Mouse (Mus musculus) ES-CJ7 (cell line): Measurements from ENCODE around the gene Uck2.
A peak's percentile ranks its signal among the peaks of the same experiment; 100 is the strongest.

Experiments
- DNase-seq: peaks from one replicate; pipeline ENCODE4 v3.0.0; 2011; ENCODE audit warnings: low read depth, low spot score

Gene Uck2

DNA sequence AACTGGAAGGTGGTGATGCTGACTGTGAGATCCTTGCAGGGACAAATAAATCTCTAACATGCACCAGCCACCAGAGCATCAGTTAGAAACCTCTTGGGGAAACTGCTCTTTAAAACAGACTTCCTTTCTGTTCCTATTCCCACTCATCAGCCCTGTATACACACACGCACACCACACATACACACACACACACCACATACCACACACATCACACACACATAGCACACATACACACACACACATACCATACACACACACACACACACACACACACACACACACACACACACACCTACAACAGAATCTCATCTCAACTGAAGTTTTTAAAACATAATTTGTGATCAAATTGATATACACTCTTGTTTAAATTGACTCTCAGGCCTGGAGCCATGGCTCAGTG lies 72.4 kb downstream of the Uck2 start:
- DNase-seq, result no peak

DNA sequence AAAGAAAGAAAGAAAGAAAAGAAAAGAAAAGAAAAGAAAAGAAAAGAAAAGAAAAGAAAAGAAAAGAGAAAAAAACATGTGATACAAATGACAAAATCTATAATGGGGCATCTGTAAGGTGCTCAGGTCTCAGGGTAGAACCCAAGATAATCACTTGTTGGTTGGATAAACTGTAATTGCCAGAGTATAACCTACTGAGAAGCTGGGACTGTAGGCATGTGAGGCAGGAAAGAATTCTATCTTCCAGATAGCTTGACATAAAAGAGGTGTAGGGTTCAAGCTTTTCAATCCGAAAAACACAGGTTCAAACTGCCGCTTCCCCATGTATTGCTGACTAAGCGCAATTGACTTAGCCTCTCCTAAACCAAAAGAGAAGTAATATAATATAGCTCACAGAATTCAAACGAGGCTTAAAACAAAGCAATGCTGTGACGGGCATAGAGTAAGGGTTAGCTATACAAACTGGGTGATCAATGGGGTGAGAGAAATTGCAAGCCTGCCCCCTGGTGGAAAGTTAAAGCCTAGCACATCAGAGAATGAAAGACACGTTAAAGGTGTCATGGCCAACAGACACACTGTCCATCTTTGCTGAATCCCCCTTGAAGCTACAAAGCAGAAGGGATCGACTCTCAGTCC lies 73.0 kb downstream of the Uck2 start:
- peak; percentile 68 for DNase-seq

DNA sequence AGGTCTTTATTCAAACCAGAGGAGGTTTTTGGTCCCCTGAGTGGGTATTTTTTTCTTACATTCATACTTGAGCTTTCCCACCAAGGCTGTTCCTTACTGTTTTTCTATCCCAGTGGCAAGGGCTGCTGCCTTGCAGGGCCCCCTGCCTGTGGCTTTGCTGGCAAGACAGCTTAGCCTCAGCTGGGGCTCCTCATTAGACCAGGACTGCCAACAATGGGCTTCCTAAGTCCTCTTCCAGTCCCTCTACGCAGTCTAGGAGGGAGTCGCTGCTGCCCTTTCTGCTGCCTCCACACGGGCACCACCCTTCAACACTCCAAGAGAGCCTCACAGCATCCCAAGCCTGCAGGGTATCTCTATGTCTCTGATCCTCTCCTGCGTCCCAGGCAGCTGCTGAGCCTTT lies 76.3 kb downstream of the Uck2 start:
- DNase-seq, result no peak

DNA sequence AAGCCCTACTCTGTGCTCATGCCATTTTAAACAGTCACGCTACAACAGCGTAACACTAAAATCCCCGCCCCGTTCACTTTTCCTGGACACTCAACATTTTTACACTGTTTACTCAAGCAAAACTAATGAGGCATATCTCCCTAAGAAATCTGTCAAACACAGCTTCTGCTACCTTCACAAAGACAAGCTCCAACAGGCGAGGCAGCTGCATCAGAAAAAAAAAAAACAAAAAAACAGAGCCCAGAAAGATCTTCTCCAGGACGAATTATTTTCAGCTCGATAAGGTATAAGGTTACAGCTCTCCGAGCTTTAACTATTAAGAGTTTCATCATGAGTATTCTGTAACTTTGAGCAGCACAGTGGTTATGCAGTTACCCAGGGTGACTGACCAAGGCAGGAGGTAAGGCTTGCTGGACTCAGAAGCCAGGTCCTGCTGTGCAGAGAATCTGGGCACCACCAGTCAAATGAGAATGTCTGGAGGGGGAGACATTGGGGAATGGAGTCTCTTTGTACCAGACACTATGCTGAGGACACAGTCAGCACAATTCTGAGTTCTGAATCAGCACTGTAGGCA lies 79.9 kb downstream of the Uck2 start:
- DNase-seq, result no peak

DNA sequence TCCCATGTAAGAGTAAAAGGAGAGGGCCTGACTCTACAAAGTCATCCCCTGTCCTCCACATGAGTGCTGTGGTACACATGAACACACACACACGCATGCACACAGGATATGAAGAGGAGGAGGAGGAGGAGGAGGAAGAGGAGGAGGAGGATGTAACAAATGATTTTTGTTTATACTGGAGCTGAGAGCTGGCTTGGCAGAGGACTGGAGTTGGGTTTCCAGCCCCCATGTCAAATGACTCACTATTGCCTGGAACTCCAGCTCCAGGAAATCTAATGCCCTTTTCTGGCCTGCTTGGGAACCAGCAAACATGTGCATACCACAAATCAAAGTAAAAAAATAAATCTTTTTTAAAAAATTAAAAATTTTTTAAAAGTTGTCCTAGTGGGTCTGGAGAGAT lies 80.7 kb downstream of the Uck2 start:
- no peak for DNase-seq

DNA sequence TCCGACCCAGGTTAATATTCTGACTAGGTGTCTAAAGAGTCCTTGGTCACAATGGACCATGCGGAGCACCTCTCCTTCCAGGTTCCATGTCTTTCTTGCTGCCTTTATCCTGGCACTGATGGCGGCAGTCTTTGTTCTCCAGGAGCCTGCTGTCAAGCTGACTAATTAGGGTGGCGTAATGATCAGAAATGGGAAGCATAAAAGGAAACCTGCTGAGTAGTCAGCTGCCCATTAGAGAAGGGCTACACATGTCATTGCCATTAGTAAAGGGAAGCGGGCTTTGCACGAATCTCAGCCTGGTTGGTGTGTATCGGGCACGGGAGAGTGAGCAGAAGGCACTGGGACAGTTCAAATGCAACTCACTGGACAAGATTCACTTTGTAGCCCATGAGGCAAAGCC lies 90.4 kb downstream of the Uck2 start:
- no peak for DNase-seq

DNA sequence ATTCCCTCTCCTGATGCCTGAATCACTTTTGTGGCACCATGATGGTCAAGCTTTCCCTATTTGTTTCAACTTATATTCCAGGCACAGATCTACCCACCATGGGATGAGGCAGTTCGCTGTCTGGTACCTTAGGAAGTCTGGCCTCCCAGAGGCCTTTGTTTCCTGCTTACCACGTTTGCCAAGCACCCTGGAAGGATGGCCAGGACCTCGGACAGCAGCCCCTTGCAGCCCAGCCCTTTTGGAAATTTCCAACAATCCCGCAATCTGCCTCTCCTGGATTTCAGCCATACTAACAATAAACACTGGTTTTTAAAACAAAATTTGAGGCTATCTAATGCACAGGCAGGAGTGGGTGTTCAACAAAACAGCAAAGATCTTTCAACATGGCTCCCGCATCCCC lies 97.3 kb downstream of the Uck2 start:
- no peak for DNase-seq

DNA sequence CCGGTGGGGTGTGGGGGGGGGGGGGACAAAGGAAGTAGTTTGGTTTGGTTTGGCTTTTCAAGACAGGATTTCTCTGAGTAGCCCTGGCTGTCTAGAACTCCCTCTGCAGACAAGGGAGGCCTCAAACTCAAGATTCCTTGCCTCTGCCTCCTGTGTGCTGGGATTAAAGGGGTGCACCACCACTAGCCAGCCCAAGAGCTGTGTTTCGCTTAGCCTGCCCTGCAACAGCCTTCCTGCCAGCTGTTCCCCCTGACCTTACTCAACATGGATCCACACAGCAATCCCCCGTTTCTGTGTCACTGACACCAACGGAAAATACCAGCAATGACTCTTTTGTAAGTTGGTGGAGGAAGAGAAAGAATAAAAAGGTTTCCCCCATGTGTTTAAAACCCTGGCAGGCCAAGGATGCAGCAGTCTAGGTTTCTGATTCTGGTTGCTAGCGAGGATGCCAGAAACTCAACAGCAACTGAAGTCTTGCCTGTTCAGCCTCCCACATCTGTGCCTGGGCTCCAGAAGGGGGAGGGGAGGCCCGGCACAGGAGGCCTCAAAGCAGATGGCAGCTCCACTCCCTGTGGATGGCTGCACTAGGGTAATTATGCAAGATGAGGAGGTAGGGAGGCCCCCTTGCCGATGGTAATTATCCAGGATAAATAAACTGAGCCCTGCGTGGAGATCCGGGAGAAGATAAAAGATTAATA lies 103.1 kb downstream of the Uck2 start:
- no peak for DNase-seq
